Mouse (Mus musculus): ENCODE measurements around the gene Ebf1.

Ebf1 gene

GRCm38 (mm10) chr11:44777331-44778310 lies 160.5 kb downstream of the Ebf1 start:
- in situ Hi-C loops (cut with MboI), result no loop called here

DNA sequence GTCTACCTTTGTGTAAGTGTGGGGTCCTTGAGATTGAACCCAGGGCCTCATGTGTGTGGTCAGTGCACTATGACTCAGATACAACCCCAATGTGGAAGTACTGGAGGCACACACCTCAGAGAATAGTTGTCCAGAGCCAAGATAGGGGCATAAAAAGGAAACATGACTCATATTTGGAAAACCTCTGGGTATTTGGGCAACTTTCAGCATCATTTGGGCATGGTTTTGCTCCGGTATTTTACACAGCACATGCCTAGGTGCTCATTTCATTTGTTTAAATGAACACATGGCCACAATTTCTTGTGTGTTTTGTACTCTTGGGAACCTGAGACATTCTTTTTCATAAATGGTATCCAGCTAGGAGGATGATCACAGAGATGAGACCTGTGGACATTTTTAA lies 161.9 kb downstream of the Ebf1 start:
- in situ Hi-C loops (cut with MboI), result no loop called here

DNA sequence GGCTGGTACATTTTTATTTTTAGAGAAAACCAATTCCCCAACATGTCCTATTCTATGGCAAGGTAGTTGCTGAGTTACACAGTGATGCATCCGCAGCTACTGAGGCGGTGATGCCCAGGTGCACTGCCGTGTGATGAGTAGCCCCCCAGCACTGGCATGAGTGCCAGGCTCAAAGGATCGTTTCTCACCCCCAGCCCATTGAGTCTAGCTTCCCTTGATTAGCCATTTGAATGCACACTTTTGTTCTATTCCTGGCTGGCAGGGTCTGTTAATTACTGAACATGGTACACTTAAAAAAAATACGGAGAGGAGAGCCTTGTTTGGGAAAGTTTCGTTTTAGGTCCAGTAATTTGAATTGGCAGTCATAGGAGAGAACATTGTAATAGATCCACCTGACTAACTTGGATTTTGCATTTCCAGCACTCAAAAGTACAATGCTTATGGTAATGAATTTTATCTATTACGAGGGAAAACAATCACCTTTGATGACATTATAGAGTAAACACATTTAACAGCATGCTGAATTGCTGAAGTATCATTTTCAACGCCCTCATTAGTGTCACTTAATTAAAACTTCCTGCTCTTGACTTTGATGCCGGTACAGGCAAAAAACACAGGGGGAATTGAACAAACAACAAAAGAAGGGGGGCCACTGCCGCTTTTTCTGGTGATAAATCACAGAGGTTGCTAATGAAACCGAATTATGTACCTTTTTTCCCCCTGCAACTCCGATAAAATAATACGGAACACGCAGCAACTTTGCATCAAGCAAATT lies 167.3 kb downstream of the Ebf1 start:
- in situ Hi-C loops (cut with MboI), result no loop called here

- in situ Hi-C loops (cut with MboI), result no loop called here
Observed at GRCm38 (mm10) chr11:44785063-44785462, 167.9 kb downstream of the Ebf1 start.

GRCm38 (mm10) chr11:44785479-44785878 lies 168.4 kb downstream of the Ebf1 start:
- in situ Hi-C loops (cut with MboI), result no loop called here

DNA sequence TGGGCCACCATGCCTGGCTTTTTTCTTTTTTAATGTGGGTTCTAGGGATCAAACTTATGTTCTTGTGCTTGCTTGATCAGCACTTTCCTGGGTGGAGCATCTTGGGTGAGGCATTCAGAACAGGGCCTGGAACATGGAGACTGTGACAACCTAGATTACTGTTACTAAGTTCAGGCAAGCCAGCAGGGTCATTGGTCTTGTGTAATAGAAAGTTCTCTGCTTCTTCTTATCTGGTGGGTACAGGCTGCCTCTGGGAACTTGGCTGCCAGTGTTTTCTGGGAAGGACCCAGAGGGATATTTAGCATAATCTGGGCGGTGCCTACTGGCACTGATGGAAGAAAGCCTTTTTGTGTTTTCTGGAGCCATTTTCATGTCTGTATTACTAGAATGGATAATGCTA lies 170.9 kb downstream of the Ebf1 start:
- in situ Hi-C loops (cut with MboI), result no loop called here

DNA sequence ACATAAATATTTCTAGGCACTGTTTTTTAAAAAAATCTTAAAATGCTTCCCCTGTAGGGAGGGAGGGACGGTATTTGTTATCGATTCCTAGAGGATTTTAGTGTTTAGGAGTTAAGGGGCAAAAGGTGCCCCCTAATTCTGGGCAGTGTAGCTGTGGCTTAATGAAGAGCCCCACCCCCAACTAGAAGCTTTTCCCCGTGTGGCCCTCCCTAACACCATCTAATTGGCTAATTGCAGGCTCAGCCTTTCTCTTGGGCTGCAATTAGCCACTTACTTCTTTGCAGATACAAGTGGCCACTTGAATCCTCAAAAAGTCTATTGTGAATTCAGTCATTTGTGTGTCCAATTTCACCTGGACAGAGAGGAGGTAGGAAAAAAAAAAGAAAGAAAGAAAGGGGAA lies 175.7 kb downstream of the Ebf1 start:
- in situ Hi-C loops (cut with MboI), result no loop called here

GRCm38 (mm10) chr11:44794883-44795282 lies 177.8 kb downstream of the Ebf1 start:
- in situ Hi-C loops (cut with MboI), result no loop called here

DNA sequence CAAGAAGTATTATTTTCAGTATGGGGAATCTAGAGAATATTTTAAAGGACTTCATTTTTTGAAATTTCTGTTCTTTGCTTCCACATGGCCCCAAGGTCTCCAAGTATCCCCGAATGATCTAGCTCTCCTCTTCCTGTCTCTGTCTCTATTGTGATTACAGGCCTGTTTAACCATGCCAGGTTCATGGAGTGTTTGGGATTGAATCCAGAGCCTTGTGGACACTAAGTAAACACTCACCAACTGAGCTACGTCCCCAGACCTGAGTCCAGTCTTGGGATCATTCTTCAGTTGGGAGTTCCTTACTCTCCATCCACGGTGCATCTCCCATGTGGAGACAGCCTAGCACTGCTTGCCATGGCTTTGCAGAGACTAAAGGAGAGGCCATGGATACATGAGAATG lies 178.7 kb downstream of the Ebf1 start:
- in situ Hi-C loops (cut with MboI), result no loop called here

DNA sequence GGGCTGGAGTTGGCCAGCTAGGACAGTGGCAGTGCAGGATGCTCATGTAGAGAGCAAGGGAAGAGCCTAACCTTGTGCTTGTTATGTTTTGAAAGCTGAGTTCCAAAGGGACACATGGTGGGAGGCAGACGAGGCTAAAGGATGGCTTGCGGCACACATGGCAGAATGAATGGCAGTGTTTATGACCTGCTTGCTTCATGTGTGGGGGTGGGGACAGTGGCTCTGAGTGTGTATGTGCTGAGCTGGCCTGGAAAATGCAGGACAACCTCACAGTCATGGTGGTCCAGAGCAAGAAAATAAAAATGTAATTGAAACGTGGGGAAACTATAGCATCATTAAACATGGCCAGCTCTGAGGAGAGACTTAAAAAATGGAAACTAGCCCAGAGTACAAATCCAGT lies 181.2 kb downstream of the Ebf1 start:
- in situ Hi-C loops (cut with MboI), result no loop called here

DNA sequence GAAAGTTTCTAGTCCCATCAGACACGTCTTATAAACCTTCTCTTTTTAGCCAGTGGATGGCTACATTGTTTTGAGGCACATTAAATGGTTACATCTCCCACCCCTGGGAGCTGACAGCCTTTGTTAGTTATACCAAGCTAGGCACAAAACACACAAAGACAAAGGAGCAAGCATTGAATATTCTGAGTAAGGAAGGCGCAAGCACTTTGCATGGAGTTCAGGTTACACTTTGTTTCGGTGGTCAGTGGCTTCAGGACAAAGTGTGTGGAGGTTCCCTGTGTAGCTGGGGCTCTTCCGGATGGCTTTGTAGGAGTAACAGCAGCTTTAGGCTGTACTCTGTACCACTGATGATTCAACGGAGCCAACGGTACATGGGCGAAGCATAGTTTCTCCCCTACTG lies 186.9 kb downstream of the Ebf1 start:
- in situ Hi-C loops (cut with MboI), result no loop called here

DNA sequence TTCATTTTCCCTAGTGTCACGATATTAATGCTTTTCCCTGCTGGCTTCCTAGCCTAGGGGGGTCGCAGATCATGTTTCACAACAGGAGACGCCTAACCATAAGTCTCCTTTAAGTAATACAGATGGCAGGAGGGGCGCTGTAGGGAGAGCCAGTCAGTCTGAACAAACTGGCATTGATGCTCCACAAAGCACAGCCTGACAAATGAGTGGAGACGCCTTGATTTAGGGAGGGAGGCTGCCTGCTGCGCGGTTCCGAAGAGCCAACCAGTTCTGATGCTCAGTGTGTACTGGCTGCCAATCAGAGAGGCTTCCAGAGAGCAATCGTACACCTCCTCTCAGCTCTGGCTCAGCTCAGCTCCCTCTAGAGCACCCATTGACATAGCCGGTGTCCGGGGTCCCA lies 189.5 kb downstream of the Ebf1 start:
- in situ Hi-C loops (cut with MboI), result no loop called here

- in situ Hi-C loops (cut with MboI), result no loop called here
Observed at GRCm38 (mm10) chr11:44808855-44809546, 191.9 kb downstream of the Ebf1 start.

- in situ Hi-C loops (cut with MboI), result no loop called here
Observed at GRCm38 (mm10) chr11:44811007-44811406, 193.9 kb downstream of the Ebf1 start.

DNA sequence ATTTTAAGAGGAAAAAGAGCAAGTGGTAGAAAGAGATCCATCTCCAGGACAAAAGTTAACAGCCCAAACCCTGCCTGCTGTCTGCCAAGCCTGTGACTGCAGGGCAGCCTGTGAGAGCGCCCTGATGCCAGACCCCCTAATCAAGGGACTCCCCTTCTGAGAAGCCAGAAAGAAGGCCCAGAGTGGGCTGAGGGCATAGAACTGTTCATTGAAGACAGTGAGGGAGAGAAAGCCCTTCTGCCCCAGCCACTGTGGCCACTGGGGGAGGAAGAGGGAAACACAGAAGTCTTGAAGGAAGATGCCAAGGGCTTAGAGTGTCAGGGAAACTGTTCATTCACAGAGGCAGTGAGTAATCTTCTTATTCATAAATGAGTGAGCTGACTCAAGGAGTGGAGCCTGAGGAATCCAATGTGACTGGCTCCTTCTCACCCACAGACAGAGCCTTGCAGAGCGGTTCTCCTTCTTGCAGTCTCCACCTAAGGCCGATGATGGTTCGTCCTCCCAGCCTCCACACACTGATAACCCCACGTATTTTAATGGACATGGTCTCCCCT lies 195.2 kb downstream of the Ebf1 start:
- in situ Hi-C loops (cut with MboI), result no loop called here

GRCm38 (mm10) chr11:44813534-44813933 lies 196.4 kb downstream of the Ebf1 start:
- in situ Hi-C loops (cut with MboI), result no loop called here

- in situ Hi-C loops (cut with MboI), result no loop called here
Observed at GRCm38 (mm10) chr11:44814847-44815246, 197.7 kb downstream of the Ebf1 start.

DNA sequence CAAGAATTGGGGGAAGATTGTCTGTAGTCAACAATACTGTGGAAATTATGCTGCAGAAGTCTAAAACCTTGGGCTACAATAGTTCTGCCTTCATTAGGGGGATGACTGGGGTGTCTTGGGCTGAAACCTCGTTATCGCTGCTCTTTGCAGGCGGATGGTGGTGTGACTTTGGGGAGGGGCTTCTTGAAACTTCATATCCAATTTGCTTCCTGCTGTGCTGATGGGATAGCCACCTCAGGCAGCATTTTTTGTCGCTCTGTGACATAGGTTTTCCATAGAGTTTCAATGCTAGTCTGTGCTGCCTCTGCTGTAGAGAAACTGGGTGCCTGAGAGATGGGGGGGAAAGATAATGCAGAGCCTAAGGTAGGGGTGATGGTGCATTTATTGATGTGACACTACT lies 198.9 kb downstream of the Ebf1 start:
- in situ Hi-C loops (cut with MboI), result no loop called here

GRCm38 (mm10) chr11:44822312-44822711 lies 205.2 kb downstream of the Ebf1 start:
- in situ Hi-C loops (cut with MboI), result no loop called here

GRCm38 (mm10) chr11:44832227-44832939 lies 215.3 kb downstream of the Ebf1 start:
- in situ Hi-C loops (cut with MboI), result no loop called here

DNA sequence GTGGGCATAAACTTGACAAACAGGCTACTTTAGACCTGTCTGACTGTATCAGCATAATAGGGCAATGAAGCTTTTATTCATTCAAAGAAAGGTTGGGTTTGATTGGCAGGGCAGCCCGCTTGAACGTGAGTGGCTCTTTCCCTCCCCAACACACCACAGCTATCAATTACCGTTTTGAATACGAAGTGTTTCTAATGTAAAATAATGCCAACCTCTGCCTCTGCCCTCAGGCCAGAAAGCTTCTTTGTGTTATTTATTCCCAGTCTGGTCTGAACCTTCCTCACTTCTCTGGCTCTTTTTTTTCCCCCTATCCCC lies 215.8 kb downstream of the Ebf1 start:
- in situ Hi-C loops (cut with MboI), result no loop called here

Data from mature B cell (primary cell).